Comparison of ENCODE assay signal across 9 mouse cellular contexts in genomic region chr10:16440932-16441640, GRCm38 (mm10).
DNase-seq lines count a peak whose midpoint lies in the region; ATAC-seq and TF ChIP-seq lines count a peak whose summit lies in the region.
"Had no signal": no experiment of that assay in that cellular context is flagged by ENCODE, and none has a peak within 500 bp of the region (broad histone marks: within the 10 kb centered on the region; RNA-seq: fewer than 3 reads in every experiment).

No protein-coding gene starts in this region.

- no peak overlapping the region for H3K9ac ChIP-seq in kidney, postnatal 0 days (ENCODE audit: low read depth, low read length)
- H3K9ac ChIP-seq in forebrain, embryonic 14.5 days (ENCODE audit: low read length) = no peak overlapping the region
- H3K9ac ChIP-seq in midbrain, embryonic 16.5 days (ENCODE audit: low read depth, low read length) = no peak overlapping the region

- intact Hi-C loops in gastrocnemius, postnatal 14 days (cut with DNase I; ENCODE audit: low total_unique reads) = no loop called here

- TF ChIP-seq CTCF in kidney, postnatal 0 days (IDR thresholded peaks at IDR 0.05; ENCODE audit: low read depth) = no peak

- WGBS in kidney, postnatal 0 days = 27% methylated on average over 3 of the region's 3 CpGs
- 28% methylated on average over 3 of the region's 3 CpGs for WGBS in forebrain, embryonic 14.5 days
- WGBS in midbrain, embryonic 16.5 days = 19% methylated on average over 3 of the region's 3 CpGs

- no peak overlapping the region for H3K27ac ChIP-seq in kidney, postnatal 0 days
- H3K27ac ChIP-seq in forebrain, embryonic 14.5 days (ENCODE audit: low read depth, low read length) = peak overlapping the region; percentile 74
- no peak overlapping the region for H3K27ac ChIP-seq in midbrain, embryonic 16.5 days (ENCODE audit: low read length)

- DNase-seq in cerebellum, postnatal 4 days (ENCODE audit: low spot score in 2 of 2) = no peak
- peak; percentile 44 for DNase-seq in kidney, postnatal 0 days (ENCODE audit: low spot score)
- DNase-seq in kidney, postnatal 36 days = no peak
- peak; percentile 61 for DNase-seq in forebrain, embryonic 14.5 days (ENCODE audit: low spot score)
- no peak for DNase-seq in gastrocnemius, postnatal 14 days

- H3K4me2 ChIP-seq in kidney, postnatal 0 days (ENCODE audit: low read length) = no peak overlapping the region
- H3K4me2 ChIP-seq in forebrain, embryonic 14.5 days (ENCODE audit: low read length) = no peak overlapping the region
- no peak overlapping the region for H3K4me2 ChIP-seq in midbrain, embryonic 16.5 days (ENCODE audit: low read length)

- no peaks in the 10 kb centered on the region for H3K36me3 ChIP-seq in kidney, postnatal 0 days (ENCODE audit: insufficient read depth, low read length)
- no peaks in the 10 kb centered on the region for H3K36me3 ChIP-seq in forebrain, embryonic 14.5 days (ENCODE audit: control insufficient read depth, insufficient read depth, low read length)
- H3K36me3 ChIP-seq in midbrain, embryonic 16.5 days (ENCODE audit: control insufficient read depth, insufficient read depth, low read length) = no peaks in the 10 kb centered on the region

- 0 out of 2 replicates have a peak, but pooled peaks have one; percentile 49 for ATAC-seq in cerebellum, adult (ENCODE audit: insufficient number of reproducible peaks, low FRiP score, low TSS enrichment)
- no peak for ATAC-seq in kidney, postnatal 0 days (replicated peaks; ENCODE audit: low FRiP score, low read depth)
- peak; percentile 84 for ATAC-seq in forebrain, embryonic 14.5 days
- peak; percentile 45; the same call in 1 of the 2 replicates for ATAC-seq in midbrain, embryonic 16.5 days
- no peak for ATAC-seq in activated CD4-positive, CD25-positive, alpha-beta regulatory T cell, adult 4 months
- ATAC-seq: inflammation-experienced regulatory T-cells, adult 6 months had no signal

- no peaks in the 10 kb centered on the region for H3K9me3 ChIP-seq in kidney, postnatal 0 days (replicated peaks; ENCODE audit: low read length)
- no peaks in the 10 kb centered on the region for H3K9me3 ChIP-seq in forebrain, embryonic 14.5 days (replicated peaks; ENCODE audit: control insufficient read depth, low read length)
- H3K9me3 ChIP-seq in midbrain, embryonic 16.5 days (replicated peaks; ENCODE audit: control insufficient read depth, low read length, poor library complexity, severe bottlenecking) = no peaks in the 10 kb centered on the region

- no peak overlapping the region for H3K4me3 ChIP-seq in kidney, postnatal 0 days (replicated peaks; ENCODE audit: low read depth, low read length)
- H3K4me3 ChIP-seq in forebrain, embryonic 14.5 days (ENCODE audit: low read depth, low read length) = no peak overlapping the region
- H3K4me3 ChIP-seq in midbrain, embryonic 16.5 days (ENCODE audit: low read depth, low read length) = no peak overlapping the region

- H3K4me1 ChIP-seq in kidney, postnatal 0 days (replicated peaks; ENCODE audit: insufficient read depth, low read length) = no peaks in the 10 kb centered on the region
- H3K4me1 ChIP-seq in forebrain, embryonic 14.5 days (ENCODE audit: control insufficient read depth, insufficient read depth, low read length) = 0 out of 2 replicates have a peak, but pooled peaks cover 5% of the 10 kb centered on the region
- H3K4me1 ChIP-seq in midbrain, embryonic 16.5 days (ENCODE audit: control insufficient read depth, insufficient read depth, low read length) = peaks cover 3% of the 10 kb centered on the region; the same call in 1 of the 2 replicates

- no peaks in the 10 kb centered on the region for H3K27me3 ChIP-seq in kidney, postnatal 0 days (ENCODE audit: insufficient read depth, low read length)
- H3K27me3 ChIP-seq in forebrain, embryonic 14.5 days (replicated peaks; ENCODE audit: control insufficient read depth, insufficient read depth, low read length) = no peaks in the 10 kb centered on the region
- H3K27me3 ChIP-seq in midbrain, embryonic 16.5 days (ENCODE audit: control insufficient read depth, insufficient read depth, low read depth, low read length) = no peaks in the 10 kb centered on the region

Comparison
In these comparisons a context has a peak if more than half of its experiments do, and no peak if none do; other contexts are left out.
1. DNase-seq: peak in kidney, postnatal 0 days (single experiment) and forebrain, embryonic 14.5 days (single experiment); none in cerebellum, postnatal 4 days (0 of 2), kidney, postnatal 36 days (0 of 2) and gastrocnemius, postnatal 14 days (single experiment).
2. ATAC-seq: peak in cerebellum, adult (single experiment), forebrain, embryonic 14.5 days (single experiment) and midbrain, embryonic 16.5 days (single experiment); none in kidney, postnatal 0 days (single experiment) and activated CD4-positive, CD25-positive, alpha-beta regulatory T cell, adult 4 months (single experiment).